Mouse (Mus musculus): ENCODE results near the gene Retreg3. TPM values are rescaled to one million over a fixed set of nuclear protein-coding genes. Genes with fewer than 3 reads are reported as not detected.

Gene Retreg3
- total RNA-seq, 2 experiments from 2014 or later: 51.5 to 58.8 TPM

DNA sequence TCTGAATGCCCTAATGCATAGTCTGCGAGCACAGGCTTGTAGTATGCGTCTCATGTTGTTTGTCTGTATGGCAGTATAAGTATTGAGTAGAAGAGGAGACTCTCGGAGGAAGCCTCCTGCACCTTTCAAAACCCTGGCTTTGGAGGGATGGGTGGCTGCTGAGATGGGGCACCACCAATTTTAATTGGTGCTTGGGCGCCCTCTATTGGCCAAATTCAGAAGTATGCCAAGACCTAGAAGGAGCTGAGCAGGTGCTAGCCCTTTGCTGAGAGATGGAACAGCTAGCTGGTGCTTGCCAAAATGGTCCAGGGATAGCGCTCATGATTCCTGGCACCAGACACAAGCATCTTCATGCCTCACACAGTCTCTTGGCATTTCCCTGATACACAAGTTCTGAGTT, 61.8 kb downstream of the Retreg3 start:
- peak; percentile 89 to 92 for DNase-seq (ENCODE audit: low spot score in 2 of 2)

- DNase-seq (ENCODE audit: low spot score in 2 of 2): peak; percentile 22 to 25
Observed at GRCm38 (mm10) chr11:101056885-101057284, 62.8 kb downstream of the Retreg3 start.

GRCm38 (mm10) chr11:101055418-101055817, 64.3 kb downstream of the Retreg3 start:
- DNase-seq (ENCODE audit: low spot score in 2 of 2): no peak

DNA sequence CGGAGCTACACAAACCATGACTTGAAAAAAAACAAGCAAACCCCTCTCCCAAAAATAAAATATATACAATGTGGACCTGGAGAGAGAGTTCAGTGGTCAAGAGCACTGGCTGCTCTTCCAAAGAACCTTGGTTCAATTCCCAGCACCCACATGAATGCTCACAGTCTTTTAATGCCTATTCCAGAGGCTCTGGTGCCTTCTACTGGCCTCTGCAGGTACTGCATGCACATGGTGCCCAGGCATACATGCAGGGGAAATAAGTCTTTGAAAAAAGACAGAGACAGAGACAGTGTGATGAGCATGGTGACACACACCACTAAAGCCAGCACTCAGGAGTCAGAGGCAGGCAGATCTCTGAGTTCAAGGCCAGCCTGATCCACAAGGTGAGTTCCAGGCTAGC, 65.7 kb downstream of the Retreg3 start:
- no peak for DNase-seq (ENCODE audit: low spot score in 2 of 2)

DNA sequence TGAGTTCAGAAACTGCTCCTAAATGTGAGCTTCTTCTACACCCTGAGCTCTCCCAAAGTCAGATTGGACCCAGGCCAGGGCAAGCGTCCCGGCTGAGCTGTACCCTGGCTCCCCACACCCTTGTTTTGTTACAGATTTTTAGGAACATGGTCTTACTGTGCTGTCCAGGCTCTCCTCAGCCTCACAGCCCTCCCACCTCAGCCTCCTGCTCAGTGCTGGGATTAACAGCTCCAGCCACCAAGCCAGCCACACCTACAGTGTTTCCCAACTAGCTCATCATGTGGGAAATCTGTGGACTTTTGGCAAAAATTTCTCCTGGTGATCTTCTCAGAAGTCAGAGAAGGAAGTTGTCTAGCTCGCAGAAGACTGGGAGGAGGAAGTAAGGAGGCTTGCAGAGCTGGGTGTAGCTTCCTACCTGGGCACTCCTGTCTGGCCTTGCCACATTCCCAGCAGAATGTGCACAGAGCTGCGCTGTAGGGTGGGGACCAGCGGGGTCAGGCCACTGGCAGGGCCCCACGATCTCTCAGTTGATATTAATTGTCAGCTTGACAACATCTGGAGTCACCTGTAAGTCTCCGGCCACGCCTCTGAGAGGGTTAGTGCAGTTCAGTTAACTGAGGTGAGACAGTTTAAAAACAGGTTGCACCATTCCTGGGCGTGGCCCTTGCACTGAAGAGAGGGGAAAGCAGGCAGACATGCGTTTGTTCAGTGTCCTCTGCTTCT, 66.8 kb downstream of the Retreg3 start:
- DNase-seq (ENCODE audit: low spot score in 2 of 2): no peak

DNA sequence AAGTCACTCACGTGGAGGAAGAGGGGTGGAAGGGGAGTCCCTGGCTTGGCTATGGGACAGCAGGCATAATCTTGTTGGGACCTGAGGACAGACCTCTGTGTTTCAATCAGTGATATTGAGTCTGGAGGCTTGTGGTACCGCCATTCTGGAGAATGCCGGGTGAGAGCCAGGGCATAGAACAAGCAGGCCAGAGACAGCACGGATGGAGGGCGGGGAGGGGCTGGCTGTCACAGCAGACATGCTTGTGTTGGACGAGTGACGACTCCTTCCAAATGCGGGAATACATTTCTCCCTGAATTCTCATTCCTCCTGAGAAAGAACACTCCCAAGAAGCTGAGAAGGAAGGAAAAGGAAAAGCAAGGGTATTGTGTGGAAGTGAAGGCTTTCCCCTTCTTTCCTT, 68.1 kb downstream of the Retreg3 start:
- DNase-seq (ENCODE audit: low spot score in 2 of 2): no peak

- DNase-seq (ENCODE audit: low spot score in 2 of 2): peak; percentile 52 to 62
Observed at GRCm38 (mm10) chr11:101051051-101051493, 68.6 kb downstream of the Retreg3 start.

GRCm38 (mm10) chr11:101050359-101050758, 69.3 kb downstream of the Retreg3 start:
- DNase-seq (ENCODE audit: low spot score in 2 of 2): peak in 1 of 2 experiments; percentile 42

DNA sequence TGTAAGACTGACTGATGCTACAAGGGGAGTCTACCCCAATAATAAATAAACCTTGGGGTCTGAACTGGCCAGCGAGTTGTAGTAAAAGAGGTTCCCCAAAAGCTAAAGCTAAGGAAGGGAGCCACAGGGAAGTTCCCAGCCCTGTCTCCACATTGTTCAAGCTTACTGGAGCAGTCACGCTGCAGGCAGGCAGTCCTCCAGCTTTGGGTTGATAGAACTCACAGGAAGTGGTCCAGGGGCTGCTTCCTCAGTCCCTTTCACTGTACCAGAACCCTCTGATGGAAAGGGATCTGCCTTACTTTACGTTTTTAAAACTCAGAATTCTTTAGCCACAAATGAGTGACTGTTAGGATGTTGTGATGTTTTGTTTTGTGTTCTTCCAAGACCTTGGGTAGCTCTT, 72.2 kb downstream of the Retreg3 start:
- DNase-seq (ENCODE audit: low spot score in 2 of 2): no peak

DNA sequence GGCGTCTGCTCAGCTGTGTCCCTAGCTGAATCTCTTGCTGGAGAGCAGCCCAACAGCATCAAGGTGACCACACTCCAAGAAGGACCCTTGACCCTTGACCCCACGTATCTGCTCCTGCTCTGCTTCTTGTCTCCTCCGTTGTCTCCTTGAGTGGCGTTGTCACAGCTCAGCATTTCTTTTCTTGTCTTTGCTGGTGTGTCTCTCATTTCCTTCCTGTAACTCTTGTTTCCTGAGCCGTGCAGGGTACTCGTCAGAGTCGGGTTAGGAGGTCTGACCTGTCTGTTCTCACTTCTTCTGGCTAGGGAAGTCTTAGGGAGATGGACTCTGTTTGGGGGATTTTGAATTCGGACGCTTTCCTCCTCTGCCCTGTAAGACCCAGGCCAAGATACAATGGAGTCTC, 73.3 kb downstream of the Retreg3 start:
- DNase-seq (ENCODE audit: low spot score in 2 of 2): no peak

Small RNA genes within 50 kb of the gene (microRNA-seq; reads per million reads assigned to microRNA genes)
- gene Gm27626: 0 reads per million in 2 experiments

Other genes with a start within 250 kb of the Retreg3 start
- 10 to 100 TPM; 35.9 to 39.0 TPM for gene Stat3, start 180.4 kb downstream of the Retreg3 start, total RNA-seq (2021)
- 10 to 100 TPM; 20.5 to 20.6 TPM for gene Cavin1, start 149.0 kb downstream of the Retreg3 start, total RNA-seq (2021)
- gene Atp6v0a1, start 110.4 kb downstream of the Retreg3 start, total RNA-seq (2021): 100 to 1,000 TPM; 424 to 431 TPM
- 1 to 10 TPM; 8.6 to 9.9 TPM for gene Naglu, start 49.9 kb downstream of the Retreg3 start, total RNA-seq (2021)
- gene Hsd17b1, start 41.5 kb downstream of the Retreg3 start, total RNA-seq (2021): under 1 TPM; 0.33 to 0.37 TPM
- 10 to 100 TPM; 32.9 to 37.7 TPM for gene Coasy, start 37.3 kb downstream of the Retreg3 start, total RNA-seq (2021)
- 10 to 100 TPM; 39.2 to 50.3 TPM for gene Mlx, start 32.6 kb downstream of the Retreg3 start, total RNA-seq (2021)
- gene Psmc3ip, start 24.5 kb downstream of the Retreg3 start, total RNA-seq (2021): 1 to 10 TPM; 5.8 to 7.0 TPM
- 10 to 100 TPM; 43.1 to 47.3 TPM for gene Tubg1, start within 50 bp of the Retreg3 start, total RNA-seq (2021)
- 10 to 100 TPM; 31.7 to 41.4 TPM for gene Tubg2, start 36.0 kb upstream of the Retreg3 start, total RNA-seq (2021)
- gene Cntnap1, start 50.6 kb upstream of the Retreg3 start, total RNA-seq (2021): 10 to 100 TPM; 59.0 to 61.4 TPM
- gene Plekhh3, start 51.5 kb upstream of the Retreg3 start, total RNA-seq (2021): 10 to 100 TPM; 13.2 to 13.4 TPM
- not detected for gene Ccr10, start 55.5 kb upstream of the Retreg3 start, total RNA-seq (2021)
- gene Ezh1, start 106.6 kb upstream of the Retreg3 start, total RNA-seq (2021): 10 to 100 TPM; 27.9 to 30.9 TPM
- 10 to 100 TPM; 69.6 to 70.0 TPM for gene Ramp2, start 126.1 kb upstream of the Retreg3 start, total RNA-seq (2021)
- 10 to 100 TPM; 78.4 to 81.9 TPM for gene Vps25, start 133.8 kb upstream of the Retreg3 start, total RNA-seq (2021)
- 1 to 10 TPM; 3.4 to 4.5 TPM for gene Wnk4, start 140.7 kb upstream of the Retreg3 start, total RNA-seq (2021)
- under 1 TPM; 0.37 to 0.56 TPM for gene Cntd1, start 159.1 kb upstream of the Retreg3 start, total RNA-seq (2021)
- gene Coa3, start 159.2 kb upstream of the Retreg3 start, total RNA-seq (2021): 10 to 100 TPM; 92.7 to 93.1 TPM
- 100 to 1,000 TPM; 173 to 195 TPM for gene Becn1, start 182.4 kb upstream of the Retreg3 start, total RNA-seq (2021)
- 100 to 1,000 TPM in 1 of 2 experiments, 10 to 100 TPM in 1; 96.6 to 106 TPM for gene Psme3, start 196.3 kb upstream of the Retreg3 start, total RNA-seq (2021)
- 1 to 10 TPM; 4.8 TPM for gene Aoc2, start 205.2 kb upstream of the Retreg3 start, total RNA-seq (2021)
- gene Aoc3, start 210.7 kb upstream of the Retreg3 start, total RNA-seq (2021): 1 to 10 TPM; 1.7 to 1.8 TPM
- not detected for gene G6pc, start 247.7 kb upstream of the Retreg3 start, total RNA-seq (2021)

All from layer of hippocampus, postnatal 10 days (tissue).